Mouse (Mus musculus): ENCODE results near the gene Pbx2.

Pbx2 gene

DNA sequence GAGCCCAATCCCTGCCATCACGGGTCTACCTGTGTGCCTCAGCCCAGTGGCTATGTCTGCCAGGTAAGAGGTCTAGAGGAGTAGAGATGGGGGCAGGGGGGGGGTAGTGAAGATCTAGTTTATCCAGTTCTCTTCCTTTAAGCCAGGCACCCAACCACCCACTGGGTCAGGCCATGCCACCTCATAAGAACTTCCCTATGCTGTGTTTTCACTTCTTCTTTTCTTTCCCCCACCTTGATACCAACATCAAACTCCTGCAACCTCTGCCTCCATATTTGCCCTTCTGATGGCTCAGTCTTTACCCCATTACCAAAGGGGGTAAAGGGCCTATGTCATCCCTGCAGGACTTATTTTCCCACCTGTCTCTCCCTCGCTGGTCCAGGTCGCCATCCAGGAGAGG lies 13.0 kb upstream of the Pbx2 start:
- DNase-seq (ENCODE audit: low spot score in 2 of 2), result no peak

DNA sequence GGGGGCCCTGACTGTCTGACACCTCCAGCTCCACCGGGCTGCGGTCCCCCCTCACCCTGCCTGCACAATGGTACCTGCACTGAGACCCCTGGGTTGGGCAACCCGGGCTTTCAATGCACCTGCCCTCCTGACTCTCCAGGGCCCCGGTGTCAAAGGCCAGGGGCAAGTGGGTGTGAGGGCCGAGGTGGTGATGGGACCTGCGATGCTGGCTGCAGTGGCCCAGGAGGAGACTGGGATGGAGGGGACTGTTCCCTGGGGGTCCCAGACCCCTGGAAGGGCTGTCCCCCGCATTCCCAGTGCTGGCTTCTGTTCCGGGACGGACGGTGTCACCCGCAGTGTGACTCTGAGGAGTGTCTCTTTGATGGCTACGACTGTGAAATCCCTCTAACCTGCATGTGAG lies 8.5 kb upstream of the Pbx2 start:
- DNase-seq (ENCODE audit: low spot score in 2 of 2), result peak in 1 of 2 experiments; percentile 25

DNA sequence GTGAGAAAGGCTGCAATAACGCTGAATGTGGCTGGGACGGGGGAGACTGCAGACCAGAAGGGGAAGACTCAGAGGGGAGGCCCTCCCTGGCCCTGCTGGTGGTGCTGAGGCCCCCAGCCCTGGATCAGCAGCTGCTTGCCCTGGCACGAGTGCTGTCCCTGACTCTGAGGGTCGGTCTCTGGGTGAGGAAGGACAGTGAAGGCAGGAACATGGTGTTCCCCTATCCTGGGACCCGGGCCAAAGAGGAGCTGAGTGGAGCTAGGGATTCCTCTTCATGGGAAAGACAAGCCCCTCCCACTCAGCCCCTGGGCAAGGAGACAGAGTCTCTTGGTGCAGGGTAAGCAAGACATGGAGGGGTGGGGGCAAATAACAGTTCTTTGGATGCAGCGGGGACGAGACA lies 7.7 kb upstream of the Pbx2 start:
- DNase-seq (ENCODE audit: low spot score in 2 of 2), result peak; percentile 34 to 44

DNA sequence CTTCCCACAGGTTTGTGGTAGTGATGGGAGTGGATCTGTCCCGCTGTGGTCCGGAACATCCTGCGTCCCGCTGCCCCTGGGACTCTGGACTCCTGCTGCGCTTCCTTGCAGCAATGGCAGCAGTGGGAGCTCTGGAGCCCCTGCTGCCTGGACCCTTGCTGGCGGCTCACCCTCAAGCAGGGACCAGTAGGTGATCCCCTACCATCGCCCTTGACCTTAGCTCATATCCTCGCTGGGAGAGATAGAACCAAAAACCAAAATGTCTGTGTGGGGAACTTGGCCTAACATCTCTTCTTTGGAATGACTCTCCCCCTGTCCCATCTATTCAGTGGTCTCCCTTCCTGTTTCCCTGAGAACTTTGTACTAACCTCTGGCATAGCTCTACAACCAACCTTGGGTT lies 7.2 kb upstream of the Pbx2 start:
- DNase-seq (ENCODE audit: low spot score in 2 of 2), result no peak

DNA sequence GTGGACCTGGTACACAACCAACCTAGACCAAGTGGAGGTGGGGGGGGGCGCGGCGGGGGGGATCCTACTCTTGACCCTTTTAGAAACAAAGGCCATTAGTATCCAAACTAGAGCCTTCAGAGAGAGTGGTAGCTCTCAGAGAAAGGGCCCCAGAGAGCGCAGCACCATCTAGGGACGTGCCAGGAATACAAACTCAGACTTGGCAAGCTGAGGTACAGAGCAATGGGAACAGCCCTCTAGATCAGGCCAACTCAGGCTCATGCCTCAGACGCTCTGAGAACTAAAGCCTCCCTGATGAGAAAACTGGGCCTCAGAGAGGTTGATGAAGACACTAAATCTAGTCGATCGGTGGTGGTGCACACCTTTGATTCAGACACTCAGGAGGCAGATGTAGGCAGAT lies 5.9 kb upstream of the Pbx2 start:
- DNase-seq (ENCODE audit: low spot score in 2 of 2), result peak in 1 of 2 experiments; percentile 70

DNA sequence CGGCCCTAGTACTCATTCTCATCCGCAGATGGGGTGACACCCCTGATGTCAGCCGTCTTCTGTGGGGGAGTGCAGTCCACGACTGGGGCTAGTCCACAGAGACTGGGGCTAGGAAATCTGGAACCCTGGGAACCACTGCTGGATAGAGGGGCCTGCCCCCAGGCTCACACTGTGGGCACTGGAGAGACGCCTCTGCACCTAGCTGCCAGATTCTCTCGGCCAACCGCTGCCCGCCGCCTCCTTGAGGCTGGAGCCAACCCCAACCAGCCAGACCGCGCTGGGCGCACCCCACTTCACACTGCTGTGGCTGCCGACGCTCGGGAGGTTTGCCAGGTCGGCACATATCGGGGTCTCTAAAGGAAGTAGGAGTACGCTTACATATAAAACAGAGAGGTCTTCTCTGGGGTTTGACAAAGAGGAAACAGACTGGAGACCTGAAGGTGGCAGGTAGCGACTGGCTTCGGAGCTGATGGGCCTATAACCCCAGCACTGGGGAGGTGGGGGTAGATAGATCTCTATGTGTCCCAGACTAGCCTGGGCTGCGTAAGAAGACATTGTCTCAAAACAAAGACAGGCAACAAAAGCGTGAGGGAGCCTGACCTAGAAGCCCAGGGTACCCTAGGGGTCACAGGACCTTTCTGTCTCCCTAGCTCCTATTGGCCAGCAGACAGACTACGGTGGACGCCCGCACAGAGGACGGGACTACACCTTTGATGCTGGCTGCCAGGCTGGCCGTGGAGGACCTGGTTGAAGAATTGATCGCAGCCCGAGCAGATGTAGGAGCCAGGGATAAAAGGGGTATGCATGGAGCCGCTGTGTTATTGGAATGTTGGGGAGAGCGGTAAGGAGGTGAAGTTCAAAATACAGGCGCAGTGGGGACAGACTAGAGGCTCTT lies 4.9 kb upstream of the Pbx2 start:
- DNase-seq (ENCODE audit: low spot score in 2 of 2), result peak; percentile 67 to 69

DNA sequence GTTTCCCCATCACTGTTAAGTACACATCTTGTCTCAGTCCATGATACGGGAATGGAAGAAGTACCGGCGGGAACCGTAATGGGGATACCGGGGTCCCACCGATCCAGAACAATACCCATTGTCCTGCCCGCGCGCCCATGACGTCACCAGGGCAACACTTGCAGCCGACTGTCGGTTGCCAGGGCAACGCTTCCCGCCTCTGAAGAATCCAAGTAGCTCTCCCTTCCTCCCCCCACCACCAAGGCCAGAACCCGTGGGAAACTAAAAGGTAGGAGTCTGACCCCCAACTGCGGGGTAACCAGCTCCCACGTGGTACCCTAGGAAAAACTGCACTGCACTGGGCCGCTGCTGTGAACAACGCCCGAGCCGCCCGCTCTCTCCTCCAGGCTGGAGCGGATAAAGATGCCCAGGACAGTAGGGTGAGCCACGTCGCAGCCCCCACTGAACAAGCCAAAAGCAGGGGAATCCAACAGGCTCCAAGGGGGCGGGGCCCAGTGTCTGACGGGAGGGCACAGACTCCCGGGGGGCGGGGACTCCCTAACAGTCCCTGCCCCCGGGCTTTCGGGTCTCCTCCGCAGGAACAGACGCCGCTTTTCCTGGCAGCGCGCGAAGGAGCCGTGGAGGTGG lies 4.2 kb upstream of the Pbx2 start:
- DNase-seq (ENCODE audit: low spot score in 2 of 2), result peak; percentile 94 to 96

DNA sequence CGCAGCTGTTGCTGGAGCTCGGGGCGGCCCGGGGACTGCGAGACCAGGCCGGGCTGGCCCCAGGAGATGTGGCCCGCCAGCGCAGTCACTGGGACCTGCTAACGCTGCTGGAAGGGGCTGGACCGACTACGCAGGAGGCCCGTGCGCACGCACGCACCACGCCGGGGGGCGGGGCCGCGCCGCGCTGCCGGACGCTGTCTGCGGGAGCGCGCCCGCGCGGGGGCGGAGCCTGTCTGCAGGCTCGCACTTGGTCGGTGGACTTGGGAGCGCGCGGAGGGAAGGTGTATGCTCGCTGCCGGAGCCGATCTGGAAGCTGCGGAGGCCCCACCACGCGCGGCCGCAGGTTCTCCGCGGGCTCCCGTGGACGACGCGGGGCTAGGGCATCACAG lies 3.6 kb upstream of the Pbx2 start:
- DNase-seq (ENCODE audit: low spot score in 2 of 2), result peak; percentile 97 to 98

DNA sequence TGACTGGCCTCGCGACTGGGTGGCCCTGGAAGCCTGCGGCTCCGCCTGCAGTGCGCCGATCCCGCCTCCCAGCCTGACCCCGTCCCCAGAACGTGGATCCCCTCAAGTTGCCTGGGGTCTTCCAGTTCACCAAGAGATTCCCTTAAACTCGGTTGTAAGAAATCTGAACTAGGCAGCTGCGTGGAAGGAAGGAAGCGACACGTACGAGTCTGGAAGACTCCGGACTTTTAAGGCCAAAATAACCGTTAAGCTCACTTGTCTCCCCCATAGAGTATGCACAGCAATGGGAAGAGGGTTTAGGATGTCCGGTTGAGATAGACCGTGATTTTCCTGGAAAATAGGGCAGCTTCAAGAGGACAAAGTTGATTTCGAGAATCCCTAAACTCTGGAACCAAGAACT lies 3.3 kb upstream of the Pbx2 start:
- no peak for DNase-seq (ENCODE audit: low spot score in 2 of 2)

DNA sequence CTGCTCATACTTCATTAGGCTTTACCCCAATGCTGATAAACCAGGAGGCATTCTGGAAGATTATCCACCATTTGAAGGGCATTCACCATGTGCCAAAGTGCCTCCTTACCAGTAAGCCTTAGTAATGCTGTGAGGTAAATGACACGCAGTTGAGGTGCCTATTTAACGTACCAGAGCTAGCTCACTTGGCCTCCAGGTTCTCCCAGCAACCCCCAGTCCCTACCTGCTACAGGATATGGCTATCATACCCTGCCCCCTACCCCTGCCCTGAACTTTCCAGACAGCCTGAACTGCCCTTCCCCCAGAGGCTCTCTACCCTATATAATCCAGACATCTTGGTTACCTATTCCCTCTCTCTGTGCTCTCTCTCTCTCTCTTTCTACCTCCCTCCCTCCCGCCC lies 2.3 kb upstream of the Pbx2 start:
- peak in 1 of 2 experiments; percentile 26 for DNase-seq (ENCODE audit: low spot score in 2 of 2)

DNA sequence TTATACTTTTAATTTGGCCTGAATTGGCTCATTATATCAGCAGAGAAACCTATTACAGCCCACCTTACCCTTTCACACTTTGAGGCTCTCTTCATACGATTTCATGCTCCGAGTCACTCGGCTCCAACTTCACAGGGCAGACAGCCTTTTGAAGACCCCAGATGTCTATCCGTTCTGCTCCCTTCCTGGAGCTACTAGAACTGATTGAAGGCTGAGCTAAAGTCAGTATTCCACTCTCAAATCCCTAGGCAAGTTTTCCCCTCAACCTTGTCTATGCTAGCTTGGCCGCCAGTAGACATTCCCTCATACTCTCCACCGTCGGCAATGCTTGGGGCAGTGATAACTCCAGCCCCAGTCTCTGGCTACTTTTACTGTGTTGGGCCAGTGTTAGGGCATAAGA lies 1.9 kb upstream of the Pbx2 start:
- peak in 1 of 2 experiments; percentile 29 for DNase-seq (ENCODE audit: low spot score in 2 of 2)

DNA sequence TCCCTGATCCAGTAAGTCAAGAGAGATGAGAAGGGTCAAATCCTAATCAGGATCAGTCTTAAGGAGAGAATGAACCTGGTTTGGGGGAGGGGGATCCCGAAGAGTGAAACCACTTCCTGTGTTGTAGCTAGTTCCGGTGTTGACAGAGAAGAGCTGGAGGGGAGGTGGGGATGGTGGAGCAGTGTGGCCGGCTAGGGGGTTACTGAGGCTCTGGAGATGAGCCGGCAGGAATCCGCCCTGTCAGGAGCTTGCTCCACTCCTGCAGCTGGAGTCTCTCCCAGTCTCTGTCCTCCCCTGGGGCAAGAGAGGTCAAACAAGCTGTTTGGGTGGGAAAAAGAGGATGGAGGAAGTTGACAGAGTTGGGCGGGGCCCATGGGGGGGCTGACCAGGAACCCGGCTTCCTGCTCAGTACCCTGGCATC lies 1.4 kb upstream of the Pbx2 start, which contains the start of gene Gpsm3:
TSS of gene Gpsm3 (plus strand) at position 126 of the 421 bp plus-strand sequence.
- peak; percentile 45 to 48 for DNase-seq (ENCODE audit: low spot score in 2 of 2)

DNA sequence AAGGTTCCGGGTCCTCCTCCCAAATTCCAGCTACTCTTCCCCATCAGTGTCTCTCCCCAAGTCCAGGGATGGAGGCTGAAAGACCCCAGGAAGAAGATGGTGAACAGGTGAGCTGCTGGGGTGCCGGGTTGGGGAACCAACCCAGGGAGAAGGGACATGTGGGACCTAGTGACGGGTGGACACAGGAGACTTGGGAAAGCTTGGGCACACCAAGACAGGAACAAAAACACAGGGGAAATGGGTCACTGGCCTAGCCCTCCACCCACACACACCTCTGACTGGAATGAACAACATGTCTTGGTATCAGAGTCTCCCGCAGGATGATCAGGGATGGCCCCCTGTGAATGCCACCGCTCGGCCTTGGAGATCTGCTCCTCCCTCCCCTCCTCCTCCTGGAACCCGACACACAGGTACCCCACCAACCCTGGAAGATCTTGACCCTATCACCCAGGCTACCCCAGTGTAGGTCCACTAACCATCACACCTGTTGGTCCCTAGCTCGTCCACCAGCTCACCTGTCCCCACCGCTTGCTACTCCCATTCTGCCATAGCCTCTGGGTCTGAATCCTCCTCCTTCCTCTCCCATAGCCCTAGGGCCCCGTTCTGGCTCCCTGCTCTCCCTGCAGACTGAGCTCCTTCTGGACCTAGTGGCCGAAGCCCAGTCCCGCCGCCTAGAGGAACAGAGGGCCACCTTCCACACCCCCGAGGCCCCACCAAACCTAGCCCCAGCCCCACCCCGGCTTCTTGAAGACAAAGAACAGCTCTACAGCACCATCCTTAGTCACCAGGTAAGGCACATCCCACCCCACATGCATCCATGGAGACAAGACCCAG lies 695 bp upstream of the Pbx2 start:
- DNase-seq (ENCODE audit: low spot score in 2 of 2), result peak; percentile 29 to 42

DNA sequence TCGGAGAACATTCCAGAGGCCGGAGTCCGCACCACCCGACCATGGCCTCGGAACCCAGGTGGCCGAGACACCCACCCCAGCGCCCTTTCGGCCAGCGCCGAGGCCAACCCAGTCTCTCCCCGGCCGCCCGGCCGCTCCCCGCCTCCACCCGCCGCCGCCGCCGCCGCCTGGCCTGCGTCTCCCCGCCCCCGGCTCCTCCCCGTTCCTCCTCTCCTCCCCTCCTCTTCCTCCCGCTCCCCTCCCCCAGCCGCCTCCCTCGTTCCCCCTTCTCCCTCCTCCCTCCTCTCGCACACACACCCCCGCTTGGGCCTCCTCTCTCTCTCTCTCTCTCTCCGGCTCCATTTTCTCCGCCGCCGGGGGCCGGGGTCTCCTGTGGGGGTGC lies 919 bp downstream of the Pbx2 start:
- peak; percentile 94 to 95 for DNase-seq (ENCODE audit: low spot score in 2 of 2)

DNA sequence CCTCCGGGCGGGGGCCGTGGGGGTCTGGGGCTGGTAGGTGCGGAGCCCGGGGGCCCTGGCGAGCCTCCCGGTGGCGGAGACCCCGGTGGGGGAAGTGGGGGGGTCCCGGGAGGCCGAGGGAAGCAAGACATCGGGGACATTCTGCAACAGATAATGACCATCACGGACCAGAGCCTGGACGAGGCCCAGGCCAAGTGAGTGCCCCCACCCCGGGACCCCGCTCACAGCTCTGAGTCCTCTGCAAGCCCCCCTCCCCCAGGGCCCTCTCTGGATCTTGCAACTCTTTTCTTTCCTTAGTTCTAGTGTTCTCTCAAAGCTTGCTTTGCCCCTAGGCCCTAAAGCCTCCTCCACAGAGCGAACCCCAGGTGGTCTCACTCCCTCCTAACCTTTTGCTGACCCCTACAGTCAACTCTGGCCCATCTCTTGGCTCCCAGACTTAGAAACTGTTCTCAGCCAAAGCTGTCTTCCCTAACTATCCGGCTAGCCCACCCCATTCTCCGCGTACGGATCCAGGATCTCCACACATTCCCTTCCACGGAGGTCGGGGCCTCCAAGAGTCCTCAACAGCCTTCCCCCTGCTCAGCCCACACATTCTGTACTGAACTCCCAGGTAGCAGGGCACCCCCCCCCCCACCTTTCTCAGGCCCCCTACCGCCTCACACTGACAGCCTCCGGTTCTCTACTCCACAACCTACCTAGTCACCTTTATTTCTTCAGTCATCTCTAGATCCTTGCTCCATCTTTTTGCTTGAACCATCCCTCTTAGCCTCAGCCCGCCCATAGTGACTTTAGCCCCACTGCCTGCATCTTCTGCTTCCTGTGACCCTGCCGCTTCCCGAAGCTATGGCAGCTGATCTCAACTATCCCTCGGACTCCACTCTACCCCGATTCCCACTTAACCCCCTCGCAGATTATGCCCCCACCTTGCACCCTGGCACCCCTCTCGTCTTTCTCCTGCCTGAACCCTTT lies 1.8 kb downstream of the Pbx2 start:
- peak; percentile 65 to 71 for DNase-seq (ENCODE audit: low spot score in 2 of 2)

DNA sequence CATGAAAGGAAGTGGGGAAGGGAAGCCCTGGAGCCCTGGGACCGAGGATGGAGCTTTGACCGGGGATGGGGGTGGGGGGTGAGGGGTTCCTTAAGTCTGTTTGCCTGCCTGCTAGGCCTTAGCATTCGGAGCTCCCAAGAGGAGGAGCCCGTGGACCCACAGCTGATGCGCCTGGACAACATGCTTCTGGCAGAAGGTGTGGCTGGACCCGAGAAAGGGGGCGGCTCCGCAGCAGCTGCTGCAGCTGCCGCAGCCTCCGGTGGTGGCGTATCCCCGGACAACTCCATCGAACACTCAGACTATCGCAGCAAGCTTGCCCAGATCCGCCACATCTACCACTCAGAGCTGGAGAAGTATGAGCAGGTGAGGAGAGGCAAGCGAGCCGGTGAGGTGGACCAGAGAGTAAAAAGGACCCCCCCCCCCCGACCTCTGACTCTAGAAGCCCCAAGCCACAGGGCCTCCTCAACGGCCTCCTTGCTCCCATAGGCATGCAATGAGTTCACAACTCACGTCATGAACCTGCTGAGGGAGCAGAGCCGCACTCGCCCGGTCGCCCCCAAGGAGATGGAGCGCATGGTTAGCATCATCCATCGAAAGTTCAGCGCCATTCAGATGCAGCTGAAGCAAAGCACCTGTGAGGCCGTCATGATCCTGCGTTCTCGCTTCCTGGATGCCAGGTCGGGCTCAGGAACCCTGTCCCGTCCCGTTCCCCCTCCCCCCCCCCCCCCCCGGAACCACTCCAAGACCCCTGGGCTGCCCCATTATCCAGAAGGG lies 2.9 kb downstream of the Pbx2 start:
- DNase-seq (ENCODE audit: low spot score in 2 of 2), result peak in 1 of 2 experiments; percentile 55

DNA sequence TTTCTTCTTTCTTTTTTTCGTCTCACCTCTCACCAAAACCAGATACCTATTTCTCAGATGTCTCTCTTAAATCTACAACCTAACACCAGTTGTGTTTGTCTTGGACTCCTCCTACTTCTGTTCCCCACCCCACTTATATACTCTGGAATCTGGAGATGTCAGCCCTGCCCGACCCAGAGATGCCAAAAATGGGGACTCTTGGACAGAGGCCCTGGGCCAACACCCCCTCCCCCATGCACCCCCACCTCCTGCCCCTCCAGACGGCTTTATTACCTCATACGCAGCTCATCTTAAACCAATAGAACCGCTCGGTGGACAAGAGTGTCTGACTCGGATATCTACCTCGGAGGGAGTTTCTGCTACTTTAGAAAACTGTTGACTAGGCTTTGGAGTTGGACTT lies 5.0 kb downstream of the Pbx2 start:
- no peak for DNase-seq (ENCODE audit: low spot score in 2 of 2)

DNA sequence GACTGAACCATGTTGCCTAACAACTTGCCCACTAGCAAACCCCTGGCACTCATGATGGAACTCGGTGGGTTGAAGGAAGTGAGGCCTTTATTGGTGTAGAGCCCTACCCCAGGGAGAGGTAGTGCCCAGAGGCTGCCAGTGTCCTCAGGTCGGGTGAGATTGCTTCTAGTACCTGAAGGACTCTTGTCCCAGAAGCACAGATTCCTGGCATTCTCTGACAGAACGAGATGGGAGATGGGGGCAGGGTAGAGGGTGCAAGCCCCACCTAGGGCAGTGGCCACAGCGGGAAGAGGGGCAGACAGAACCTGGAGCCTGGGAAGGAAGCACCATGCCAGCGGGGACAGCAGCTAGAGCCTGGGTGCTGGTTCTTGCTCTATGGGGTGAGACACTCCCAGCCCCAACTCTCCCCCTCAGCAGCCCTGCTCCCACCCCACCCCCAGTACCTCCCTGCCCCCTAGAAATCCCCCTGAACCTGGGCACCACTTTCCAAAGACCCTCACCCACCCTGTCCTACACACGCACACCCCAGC lies 6.6 kb downstream of the Pbx2 start, which contains the start of gene Ager:
TSS of gene Ager (plus strand) at position 297 of the 530 bp plus-strand sequence.
- DNase-seq (ENCODE audit: low spot score in 2 of 2), result peak in 1 of 2 experiments; percentile 28

DNA sequence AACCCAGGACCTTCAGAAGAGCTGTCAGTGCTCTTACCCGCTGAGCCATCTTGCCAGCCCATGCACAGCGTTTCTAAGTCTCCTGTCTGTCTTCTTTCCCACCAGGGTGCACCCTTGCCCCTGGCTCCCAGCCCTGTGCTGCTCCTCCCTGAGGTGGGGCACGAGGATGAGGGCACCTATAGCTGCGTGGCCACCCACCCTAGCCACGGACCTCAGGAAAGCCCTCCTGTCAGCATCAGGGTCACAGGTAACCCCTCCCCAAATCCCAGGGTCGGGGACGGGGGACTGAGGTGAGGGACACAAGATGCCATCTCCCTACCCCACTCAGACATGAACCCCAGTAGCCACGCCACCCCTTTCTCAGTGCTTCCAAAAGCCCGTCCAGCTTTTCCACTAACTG lies 8.8 kb downstream of the Pbx2 start:
- peak in 1 of 2 experiments; percentile 33 for DNase-seq (ENCODE audit: low spot score in 2 of 2)

DNA sequence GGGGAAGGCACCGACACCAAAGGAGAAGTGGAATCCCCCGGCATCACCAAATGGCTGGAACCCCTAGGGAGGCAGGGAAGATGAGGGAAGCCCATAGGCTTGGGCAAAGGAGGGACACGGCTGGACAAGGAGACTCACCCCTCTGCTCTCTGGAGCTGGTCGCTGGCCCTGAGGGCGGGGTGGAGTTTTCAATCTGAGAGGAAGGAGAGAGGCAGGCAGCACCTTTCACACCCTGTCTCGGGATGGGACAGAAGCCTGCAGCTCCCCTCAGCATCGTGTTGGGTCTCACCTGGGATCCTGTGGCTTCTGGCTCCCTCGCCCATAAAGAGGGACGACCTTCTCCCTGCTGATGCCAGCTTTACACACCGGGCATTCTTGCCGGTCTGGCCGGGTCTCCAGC lies 10.7 kb downstream of the Pbx2 start:
- no peak for DNase-seq (ENCODE audit: low spot score in 2 of 2)

All from right cerebral cortex, postnatal 10 days (tissue).